Mouse (Mus musculus): Measurements from ENCODE around the gene Rtn4. TPM values are rescaled to one million over a fixed set of nuclear protein-coding genes. Genes with fewer than 3 reads are reported as not detected.

The Rtn4 gene
- polyA plus RNA-seq, 1 experiment = 72.2 TPM

DNA sequence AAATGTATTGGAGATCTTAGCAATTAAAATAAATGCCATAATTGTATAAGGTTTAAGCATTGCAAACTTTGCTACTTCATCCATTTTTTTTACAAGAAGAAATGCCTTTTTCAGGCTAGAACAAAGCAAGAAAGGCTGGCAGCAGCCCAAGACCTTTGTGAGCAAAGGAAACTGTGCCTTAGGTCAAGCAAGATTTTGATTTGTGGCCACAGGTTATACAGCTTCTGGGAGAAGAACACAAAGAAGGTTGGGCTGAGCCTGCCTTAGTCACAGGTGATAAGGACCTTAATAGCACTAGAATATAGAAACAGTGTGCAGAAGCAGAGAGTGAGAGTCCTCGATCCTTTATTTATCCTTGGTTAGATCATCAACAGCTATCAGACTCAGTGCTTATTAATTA is 79.5 kb downstream of the Rtn4 start:
- TF ChIP-seq CTCF (conservative IDR thresholded peaks at IDR 0.05; ENCODE audit: insufficient read depth, insufficient read length, low read depth, low read length) = no peak
- no peak for TF ChIP-seq POLR2A (IDR thresholded peaks at IDR 0.05; ENCODE audit: low read depth, low read length)
- DNase-seq = no peak
- H3K27ac ChIP-seq (ENCODE audit: insufficient read depth, low read depth, low read length) = no peak overlapping the region
- H3K27me3 ChIP-seq (replicated peaks; ENCODE audit: control insufficient read depth, insufficient read depth, low read length) = no peaks in the 10 kb centered on the region
- no peaks in the 10 kb centered on the region for H3K4me1 ChIP-seq (ENCODE audit: control insufficient read depth, insufficient read depth, low read length)
- H3K36me3 ChIP-seq (ENCODE audit: control insufficient read depth, insufficient read depth, low read length) = no peaks in the 10 kb centered on the region
- WGBS = 56% methylated on average over 1 of the region's 1 CpGs
- no peak overlapping the region for H3K4me3 ChIP-seq (ENCODE audit: insufficient read depth, low read depth, low read length)

DNA sequence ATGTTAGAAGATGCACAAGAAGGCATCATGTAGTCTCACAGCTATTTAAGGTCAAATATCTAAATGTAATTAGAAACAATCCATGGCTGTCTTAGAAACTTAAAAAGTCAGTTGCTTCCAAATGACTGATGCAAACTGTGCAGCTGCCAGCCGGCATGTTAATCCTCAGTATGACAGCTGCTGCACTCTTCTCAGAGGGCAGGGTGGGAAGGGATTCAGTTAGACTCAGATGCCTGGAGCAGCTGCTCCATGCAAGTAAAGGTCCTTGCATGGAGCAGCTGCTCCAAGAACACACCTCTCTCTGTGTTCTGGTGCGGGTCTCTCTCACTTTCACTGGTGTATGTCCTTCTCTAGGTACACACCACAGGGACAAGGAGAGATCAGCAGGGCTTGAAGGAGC is 81.5 kb downstream of the Rtn4 start:
- 78% methylated on average over 2 of the region's 2 CpGs for WGBS
- no peaks in the 10 kb centered on the region for H3K36me3 ChIP-seq (ENCODE audit: control insufficient read depth, insufficient read depth, low read length)
- DNase-seq = no peak
- TF ChIP-seq POLR2A (IDR thresholded peaks at IDR 0.05; ENCODE audit: low read depth, low read length) (no peak), CTCF (conservative IDR thresholded peaks at IDR 0.05; ENCODE audit: insufficient read depth, insufficient read length, low read depth, low read length) (no peak)
- no peaks in the 10 kb centered on the region for H3K27me3 ChIP-seq (replicated peaks; ENCODE audit: control insufficient read depth, insufficient read depth, low read length)
- no peaks in the 10 kb centered on the region for H3K4me1 ChIP-seq (ENCODE audit: control insufficient read depth, insufficient read depth, low read length)
- H3K4me3 ChIP-seq (ENCODE audit: insufficient read depth, low read depth, low read length) = no peak overlapping the region
- H3K27ac ChIP-seq (ENCODE audit: insufficient read depth, low read depth, low read length) = no peak overlapping the region

DNA sequence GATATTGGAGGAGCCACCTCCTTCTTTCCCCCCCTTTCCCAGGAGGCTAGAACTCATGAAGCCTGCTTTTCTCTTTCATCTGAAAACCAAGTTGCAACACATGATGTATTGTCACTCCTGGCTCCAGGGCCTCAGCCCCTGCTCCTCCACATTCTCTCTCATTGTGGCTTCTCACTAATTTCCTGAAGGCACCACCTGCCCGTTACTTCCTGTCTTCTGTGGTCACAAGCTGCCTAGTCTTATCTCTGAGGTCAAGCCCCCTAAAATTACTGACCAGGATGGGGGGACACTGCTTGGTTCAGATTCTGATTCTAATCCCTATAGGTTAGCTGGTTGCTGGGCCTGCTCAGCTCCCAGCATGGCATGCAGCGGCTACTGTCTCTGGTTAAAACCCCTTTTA is 82.0 kb downstream of the Rtn4 start:
- Histone ChIP-seq H3K27ac (ENCODE audit: insufficient read depth, low read depth, low read length) (no peak overlapping the region), H3K4me1 (ENCODE audit: control insufficient read depth, insufficient read depth, low read length) (no peaks in the 10 kb centered on the region), H3K4me3 (ENCODE audit: insufficient read depth, low read depth, low read length) (no peak overlapping the region), H3K27me3 (replicated peaks; ENCODE audit: control insufficient read depth, insufficient read depth, low read length) (no peaks in the 10 kb centered on the region), H3K36me3 (ENCODE audit: control insufficient read depth, insufficient read depth, low read length) (no peaks in the 10 kb centered on the region)
- WGBS = 80% methylated on average over 2 of the region's 2 CpGs
- DNase-seq = no peak
- TF ChIP-seq CTCF (conservative IDR thresholded peaks at IDR 0.05; ENCODE audit: insufficient read depth, insufficient read length, low read depth, low read length) = no peak
- TF ChIP-seq POLR2A (IDR thresholded peaks at IDR 0.05; ENCODE audit: low read depth, low read length) = no peak

DNA sequence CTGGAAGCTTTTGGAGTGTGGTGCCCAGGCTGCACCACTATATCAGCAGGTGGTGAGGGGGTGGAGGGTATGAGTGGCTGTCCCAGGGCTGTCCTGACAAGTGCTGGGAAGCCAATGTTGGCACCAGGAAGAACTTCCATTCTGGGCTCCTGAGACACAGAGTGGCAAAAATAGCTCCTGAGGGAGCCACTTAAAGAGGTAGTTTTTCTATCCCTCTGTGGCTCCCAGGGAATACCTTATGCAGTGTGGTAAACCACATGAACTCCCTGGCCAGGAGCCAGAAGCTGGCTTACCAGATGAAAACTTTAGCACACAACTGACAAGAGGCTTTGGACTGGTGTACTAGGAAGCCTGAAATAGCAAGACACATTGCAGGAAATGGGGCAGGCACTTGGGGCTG is 85.2 kb downstream of the Rtn4 start:
- H3K4me1 ChIP-seq (ENCODE audit: control insufficient read depth, insufficient read depth, low read length) = no peaks in the 10 kb centered on the region
- DNase-seq = peak; percentile 22
- no peak overlapping the region for H3K27ac ChIP-seq (ENCODE audit: insufficient read depth, low read depth, low read length)
- no peak for TF ChIP-seq POLR2A (IDR thresholded peaks at IDR 0.05; ENCODE audit: low read depth, low read length)
- TF ChIP-seq CTCF (conservative IDR thresholded peaks at IDR 0.05; ENCODE audit: insufficient read depth, insufficient read length, low read depth, low read length) = no peak
- no peak overlapping the region for H3K4me3 ChIP-seq (ENCODE audit: insufficient read depth, low read depth, low read length)
- no peaks in the 10 kb centered on the region for H3K27me3 ChIP-seq (replicated peaks; ENCODE audit: control insufficient read depth, insufficient read depth, low read length)
- no peaks in the 10 kb centered on the region for H3K36me3 ChIP-seq (ENCODE audit: control insufficient read depth, insufficient read depth, low read length)

DNA sequence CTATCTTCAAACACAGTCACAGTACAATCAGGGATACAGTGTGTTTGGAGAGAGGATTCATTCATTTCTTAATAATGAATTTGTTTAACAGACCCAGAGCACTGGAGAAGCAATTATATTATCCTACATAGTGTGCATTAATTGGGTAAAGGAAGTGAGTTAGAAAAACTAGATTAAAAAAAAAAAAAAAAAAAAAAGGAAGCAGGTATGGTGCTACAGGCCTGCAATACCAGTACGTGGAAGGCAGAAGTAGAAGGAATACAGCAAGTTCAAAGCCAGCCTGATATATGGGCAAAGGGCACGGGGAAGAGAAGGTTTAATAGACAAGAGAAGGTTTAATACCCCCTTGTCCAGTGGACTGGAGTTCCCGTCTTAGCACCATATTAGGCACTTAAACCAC is 86.2 kb downstream of the Rtn4 start:
- Histone ChIP-seq H3K36me3 (ENCODE audit: control insufficient read depth, insufficient read depth, low read length) (no peaks in the 10 kb centered on the region), H3K27me3 (replicated peaks; ENCODE audit: control insufficient read depth, insufficient read depth, low read length) (no peaks in the 10 kb centered on the region), H3K27ac (ENCODE audit: insufficient read depth, low read depth, low read length) (no peak overlapping the region), H3K4me3 (ENCODE audit: insufficient read depth, low read depth, low read length) (no peak overlapping the region), H3K4me1 (ENCODE audit: control insufficient read depth, insufficient read depth, low read length) (no peaks in the 10 kb centered on the region)
- WGBS = 84% methylated on average over 3 of the region's 3 CpGs
- no peak for TF ChIP-seq CTCF (conservative IDR thresholded peaks at IDR 0.05; ENCODE audit: insufficient read depth, insufficient read length, low read depth, low read length)
- DNase-seq = no peak

DNA sequence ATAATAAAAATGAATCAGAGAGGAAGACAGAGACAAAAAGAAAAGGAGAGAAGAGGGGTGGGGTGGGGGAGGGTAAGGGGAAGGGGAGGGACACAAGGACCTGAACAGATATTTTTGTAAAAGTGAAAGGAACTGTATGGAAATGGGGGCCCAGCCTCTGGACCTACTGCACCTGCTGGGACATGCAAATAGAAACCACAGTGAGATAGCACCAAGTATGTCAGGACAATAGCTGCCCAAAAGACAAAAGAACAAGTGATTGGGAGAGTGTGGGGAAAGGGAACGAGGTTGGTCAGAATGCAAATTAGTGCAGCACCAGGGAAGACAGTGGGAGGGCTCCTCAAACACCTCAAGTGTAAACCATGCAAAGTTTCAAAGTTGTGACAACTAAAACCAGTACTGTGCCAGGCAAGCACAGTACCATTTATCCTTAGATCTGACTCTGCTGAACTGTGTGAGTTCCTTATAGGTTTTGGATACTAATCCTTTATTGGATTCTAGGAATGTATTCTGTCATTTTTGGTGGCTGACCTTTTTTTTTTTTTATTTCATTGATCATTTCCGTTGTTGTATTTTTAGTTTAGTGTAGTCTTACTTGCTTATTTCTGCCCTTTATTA is 86.8 kb downstream of the Rtn4 start:
- Histone ChIP-seq H3K27ac (ENCODE audit: insufficient read depth, low read depth, low read length) (no peak overlapping the region), H3K4me3 (ENCODE audit: insufficient read depth, low read depth, low read length) (no peak overlapping the region), H3K4me1 (ENCODE audit: control insufficient read depth, insufficient read depth, low read length) (no peaks in the 10 kb centered on the region), H3K36me3 (ENCODE audit: control insufficient read depth, insufficient read depth, low read length) (no peaks in the 10 kb centered on the region), H3K27me3 (replicated peaks; ENCODE audit: control insufficient read depth, insufficient read depth, low read length) (no peaks in the 10 kb centered on the region)
- TF ChIP-seq POLR2A (IDR thresholded peaks at IDR 0.05; ENCODE audit: low read depth, low read length) (no peak), CTCF (conservative IDR thresholded peaks at IDR 0.05; ENCODE audit: insufficient read depth, insufficient read length, low read depth, low read length) (no peak)
- WGBS = 70% methylated on average over 2 of the region's 2 CpGs
- no peak for DNase-seq

DNA sequence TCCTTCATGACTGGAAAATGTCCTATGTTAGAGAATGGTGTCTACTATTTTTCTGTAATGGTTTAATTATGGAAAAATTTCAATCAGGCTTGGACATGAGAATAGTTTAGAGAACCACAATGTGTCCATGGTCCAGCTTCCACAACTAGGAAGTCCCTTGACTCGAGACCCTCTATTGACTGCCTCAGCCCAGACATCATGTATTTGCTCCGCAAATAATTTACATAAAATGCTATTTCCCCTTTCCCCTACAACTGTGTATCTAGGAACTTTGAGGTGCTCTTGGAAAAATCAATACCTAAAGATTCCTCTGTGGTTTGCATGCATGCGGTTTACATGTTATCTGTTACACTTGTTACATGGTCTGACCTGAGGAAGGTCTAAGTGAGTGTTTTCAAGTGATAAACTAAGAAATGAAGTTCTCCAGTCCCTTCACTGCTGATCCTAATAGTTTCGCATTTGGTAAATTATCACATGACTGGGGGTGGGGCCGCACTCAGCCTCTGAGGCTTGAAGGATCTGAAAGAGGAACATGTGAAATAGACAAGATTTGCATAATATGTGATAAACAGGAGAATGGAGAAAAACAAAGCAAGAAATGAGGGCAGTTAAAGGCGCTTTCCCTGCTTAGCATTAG is 94.0 kb downstream of the Rtn4 start:
- WGBS = 89% methylated on average over 6 of the region's 6 CpGs
- H3K4me1 ChIP-seq (ENCODE audit: control insufficient read depth, insufficient read depth, low read length) = no peaks in the 10 kb centered on the region
- TF ChIP-seq CTCF (conservative IDR thresholded peaks at IDR 0.05; ENCODE audit: insufficient read depth, insufficient read length, low read depth, low read length) (no peak), POLR2A (IDR thresholded peaks at IDR 0.05; ENCODE audit: low read depth, low read length) (no peak)
- peak; percentile 25 for DNase-seq
- H3K27me3 ChIP-seq (replicated peaks; ENCODE audit: control insufficient read depth, insufficient read depth, low read length) = no peaks in the 10 kb centered on the region
- no peak overlapping the region for H3K4me3 ChIP-seq (ENCODE audit: insufficient read depth, low read depth, low read length)
- no peaks in the 10 kb centered on the region for H3K36me3 ChIP-seq (ENCODE audit: control insufficient read depth, insufficient read depth, low read length)
- H3K27ac ChIP-seq (ENCODE audit: insufficient read depth, low read depth, low read length) = no peak overlapping the region
